Mouse (Mus musculus): ENCODE measurements around the gene Ccdc107. TPM values are rescaled to one million over a fixed set of nuclear protein-coding genes. Genes with fewer than 3 reads are reported as not detected.
A peak's percentile ranks its signal among the peaks of the same experiment; 100 is the strongest.

Gene Ccdc107
- polyA plus RNA-seq, 1 experiment from 2014 or later, result 66.4 TPM

- Histone ChIP-seq H3K4me2 (peak within 1 kb of the TSS; percentile 80), H3K9me3 (replicated peaks) (no peaks in the 10 kb centered on the region), H3K27me3 (replicated peaks) (no peaks in the 10 kb centered on the region), H3K4me1 (replicated peaks) (peaks cover 43% of the 10 kb centered on the region), H3K36me3 (peaks cover 19% of the 10 kb centered on the region), H3K27ac (ENCODE audit: poor library complexity, severe bottlenecking) (peak within 1 kb of the TSS; percentile 52; the same call in 1 of the 2 replicates), H3K4me3 (peak within 1 kb of the TSS; percentile 67), H3K9ac (peak within 1 kb of the TSS; percentile 75)
- peak; percentile 89 for ATAC-seq (ENCODE audit: insufficient number of reproducible peaks, low FRiP score)
- 7% methylated on average over 50 of the region's 50 CpGs for WGBS
Observed at GRCm38 (mm10) chr4:43499407-43500333, 7.0 kb downstream of the Ccdc107 start, which contains the start of gene Arhgef39. Arhgef39 (minus strand) TSS chr4:43499695.

GRCm38 (mm10) chr4:43503041-43503440 is 10.3 kb downstream of the Ccdc107 start:
- H3K27me3 ChIP-seq (replicated peaks), result peaks cover 9% of the 10 kb centered on the region
- WGBS, result 70% methylated on average over 2 of the region's 2 CpGs
- H3K4me1 ChIP-seq (replicated peaks), result peaks cover 20% of the 10 kb centered on the region
- ATAC-seq (ENCODE audit: insufficient number of reproducible peaks, low FRiP score), result no peak
- no peak overlapping the region for H3K4me3 ChIP-seq
- H3K9me3 ChIP-seq (replicated peaks), result no peaks in the 10 kb centered on the region
- H3K9ac ChIP-seq, result no peak overlapping the region
- H3K27ac ChIP-seq (ENCODE audit: poor library complexity, severe bottlenecking), result no peak overlapping the region
- no peaks in the 10 kb centered on the region for H3K36me3 ChIP-seq
- H3K4me2 ChIP-seq, result no peak overlapping the region

DNA sequence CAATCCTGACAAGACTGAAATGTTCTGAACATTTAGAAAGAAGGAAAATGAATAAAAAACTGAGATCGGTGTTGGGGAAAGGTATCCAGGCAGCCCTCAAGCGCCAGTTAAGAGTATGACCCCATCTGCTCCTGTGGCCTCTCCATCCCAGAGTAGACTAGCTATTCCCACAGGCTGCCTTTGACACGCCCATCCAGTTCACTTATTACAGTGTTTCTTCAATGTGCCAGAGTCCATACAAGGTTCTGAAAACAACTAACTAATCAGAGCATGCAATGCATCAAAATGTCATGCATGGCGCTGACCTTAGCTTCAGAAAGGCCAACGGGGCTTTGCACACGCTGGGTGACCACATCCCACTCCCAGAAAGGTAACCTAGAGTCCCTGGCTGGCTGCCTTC is 10.8 kb downstream of the Ccdc107 start:
- H3K4me3 ChIP-seq, result no peak overlapping the region
- H3K4me2 ChIP-seq, result no peak overlapping the region
- H3K27me3 ChIP-seq (replicated peaks), result peaks cover 9% of the 10 kb centered on the region
- H3K36me3 ChIP-seq, result no peaks in the 10 kb centered on the region
- no peak overlapping the region for H3K9ac ChIP-seq
- 76% methylated on average over 6 of the region's 6 CpGs for WGBS
- ATAC-seq (ENCODE audit: insufficient number of reproducible peaks, low FRiP score), result no peak
- H3K27ac ChIP-seq (ENCODE audit: poor library complexity, severe bottlenecking), result no peak overlapping the region
- H3K4me1 ChIP-seq (replicated peaks), result peaks cover 18% of the 10 kb centered on the region
- H3K9me3 ChIP-seq (replicated peaks), result no peaks in the 10 kb centered on the region

GRCm38 (mm10) chr4:43504269-43504668 is 11.6 kb downstream of the Ccdc107 start:
- Histone ChIP-seq H3K4me2 (no peak overlapping the region), H3K36me3 (no peaks in the 10 kb centered on the region), H3K9ac (no peak overlapping the region), H3K4me3 (no peak overlapping the region), H3K27ac (ENCODE audit: poor library complexity, severe bottlenecking) (no peak overlapping the region), H3K9me3 (replicated peaks) (no peaks in the 10 kb centered on the region), H3K4me1 (replicated peaks) (peaks cover 20% of the 10 kb centered on the region), H3K27me3 (replicated peaks) (peaks cover 9% of the 10 kb centered on the region)
- no peak for ATAC-seq (ENCODE audit: insufficient number of reproducible peaks, low FRiP score)
- WGBS, result 77% methylated on average over 4 of the region's 4 CpGs

DNA sequence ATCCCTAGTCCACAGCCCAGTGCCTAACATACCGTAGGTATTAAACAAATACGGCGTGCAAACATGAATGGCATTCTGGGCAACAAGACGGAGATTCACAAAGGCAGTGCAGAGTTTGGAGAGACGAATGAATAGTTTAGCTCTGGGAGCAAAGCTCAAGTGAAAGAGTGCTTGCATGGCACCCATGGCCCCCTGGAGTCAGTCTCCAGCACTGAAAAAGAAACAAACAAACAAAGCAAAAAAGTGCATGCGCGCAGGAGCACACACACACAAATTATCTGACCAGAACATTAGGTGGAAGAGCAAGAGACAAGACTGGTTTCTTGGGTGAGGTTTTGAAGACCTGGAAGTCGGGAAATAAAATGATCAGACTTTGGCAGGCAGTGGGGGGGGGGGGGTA is 13.4 kb downstream of the Ccdc107 start:
- Histone ChIP-seq H3K4me1 (replicated peaks) (peaks cover 23% of the 10 kb centered on the region), H3K9me3 (replicated peaks) (no peaks in the 10 kb centered on the region), H3K27me3 (replicated peaks) (peaks cover 9% of the 10 kb centered on the region), H3K4me2 (no peak overlapping the region), H3K4me3 (no peak overlapping the region), H3K27ac (ENCODE audit: poor library complexity, severe bottlenecking) (no peak overlapping the region), H3K9ac (no peak overlapping the region), H3K36me3 (no peaks in the 10 kb centered on the region)
- WGBS, result 85% methylated on average over 8 of the region's 8 CpGs
- ATAC-seq (ENCODE audit: insufficient number of reproducible peaks, low FRiP score), result no peak

GRCm38 (mm10) chr4:43506536-43507185 is 14.0 kb downstream of the Ccdc107 start, which contains the start of gene Car9:
Car9 (plus strand) TSS chr4:43506966.
- H3K4me1 ChIP-seq (replicated peaks), result peaks cover 25% of the 10 kb centered on the region
- peak within 1 kb of the TSS; percentile 77 for H3K9ac ChIP-seq
- H3K36me3 ChIP-seq, result no peaks in the 10 kb centered on the region
- H3K4me2 ChIP-seq, result peak within 1 kb of the TSS; percentile 97
- no peaks in the 10 kb centered on the region for H3K9me3 ChIP-seq (replicated peaks)
- peak; percentile 34; the same call in 1 of the 2 replicates for ATAC-seq (ENCODE audit: insufficient number of reproducible peaks, low FRiP score)
- peaks cover 9% of the 10 kb centered on the region for H3K27me3 ChIP-seq (replicated peaks)
- peak within 1 kb of the TSS; percentile 65 for H3K4me3 ChIP-seq
- no peak within 1 kb of the TSS for H3K27ac ChIP-seq (ENCODE audit: poor library complexity, severe bottlenecking)
- WGBS, result 63% methylated on average over 9 of the region's 9 CpGs

GRCm38 (mm10) chr4:43507938-43508665 is 15.4 kb downstream of the Ccdc107 start:
- peaks cover 38% of the 10 kb centered on the region for H3K4me1 ChIP-seq (replicated peaks)
- H3K27ac ChIP-seq (ENCODE audit: poor library complexity, severe bottlenecking), result peak overlapping the region; percentile 58; the same call in 1 of the 2 replicates
- H3K9me3 ChIP-seq (replicated peaks), result no peaks in the 10 kb centered on the region
- WGBS, result 6% methylated on average over 22 of the region's 22 CpGs
- peak overlapping the region; percentile 65 for H3K4me3 ChIP-seq
- H3K4me2 ChIP-seq, result peak overlapping the region; percentile 97
- H3K9ac ChIP-seq, result peak overlapping the region; percentile 77
- peak; percentile 31 for ATAC-seq (ENCODE audit: insufficient number of reproducible peaks, low FRiP score)
- H3K36me3 ChIP-seq, result no peaks in the 10 kb centered on the region
- peaks cover 9% of the 10 kb centered on the region for H3K27me3 ChIP-seq (replicated peaks)

GRCm38 (mm10) chr4:43508666-43508997 is 15.9 kb downstream of the Ccdc107 start:
- 4% methylated on average over 13 of the region's 13 CpGs for WGBS

GRCm38 (mm10) chr4:43509109-43509508 is 16.4 kb downstream of the Ccdc107 start:
- ATAC-seq (ENCODE audit: insufficient number of reproducible peaks, low FRiP score), result no peak
- Histone ChIP-seq H3K27me3 (replicated peaks) (peaks cover 9% of the 10 kb centered on the region), H3K4me3 (peak overlapping the region; percentile 65), H3K9ac (peak overlapping the region; percentile 77; the same call in 1 of the 2 replicates), H3K36me3 (no peaks in the 10 kb centered on the region), H3K27ac (ENCODE audit: poor library complexity, severe bottlenecking) (peak overlapping the region; percentile 58; the same call in 1 of the 2 replicates), H3K4me2 (peak overlapping the region; percentile 97), H3K9me3 (replicated peaks) (no peaks in the 10 kb centered on the region), H3K4me1 (replicated peaks) (peaks cover 43% of the 10 kb centered on the region)
- WGBS, result 36% methylated on average over 9 of the region's 9 CpGs

More at GRCm38 (mm10) chr4:43508666-43508997, 15.9 kb downstream of the Ccdc107 start:
- peak overlapping the region; percentile 97 for H3K4me2 ChIP-seq
- H3K4me3 ChIP-seq, result peak overlapping the region; percentile 65
- H3K36me3 ChIP-seq, result no peaks in the 10 kb centered on the region
- H3K9me3 ChIP-seq (replicated peaks), result no peaks in the 10 kb centered on the region
- peaks cover 38% of the 10 kb centered on the region for H3K4me1 ChIP-seq (replicated peaks)
- ATAC-seq (ENCODE audit: insufficient number of reproducible peaks, low FRiP score), result peak; percentile 75
- H3K27ac ChIP-seq (ENCODE audit: poor library complexity, severe bottlenecking), result peak overlapping the region; percentile 58; the same call in 1 of the 2 replicates
- H3K9ac ChIP-seq, result peak overlapping the region; percentile 77
- peaks cover 9% of the 10 kb centered on the region for H3K27me3 ChIP-seq (replicated peaks)

DNA sequence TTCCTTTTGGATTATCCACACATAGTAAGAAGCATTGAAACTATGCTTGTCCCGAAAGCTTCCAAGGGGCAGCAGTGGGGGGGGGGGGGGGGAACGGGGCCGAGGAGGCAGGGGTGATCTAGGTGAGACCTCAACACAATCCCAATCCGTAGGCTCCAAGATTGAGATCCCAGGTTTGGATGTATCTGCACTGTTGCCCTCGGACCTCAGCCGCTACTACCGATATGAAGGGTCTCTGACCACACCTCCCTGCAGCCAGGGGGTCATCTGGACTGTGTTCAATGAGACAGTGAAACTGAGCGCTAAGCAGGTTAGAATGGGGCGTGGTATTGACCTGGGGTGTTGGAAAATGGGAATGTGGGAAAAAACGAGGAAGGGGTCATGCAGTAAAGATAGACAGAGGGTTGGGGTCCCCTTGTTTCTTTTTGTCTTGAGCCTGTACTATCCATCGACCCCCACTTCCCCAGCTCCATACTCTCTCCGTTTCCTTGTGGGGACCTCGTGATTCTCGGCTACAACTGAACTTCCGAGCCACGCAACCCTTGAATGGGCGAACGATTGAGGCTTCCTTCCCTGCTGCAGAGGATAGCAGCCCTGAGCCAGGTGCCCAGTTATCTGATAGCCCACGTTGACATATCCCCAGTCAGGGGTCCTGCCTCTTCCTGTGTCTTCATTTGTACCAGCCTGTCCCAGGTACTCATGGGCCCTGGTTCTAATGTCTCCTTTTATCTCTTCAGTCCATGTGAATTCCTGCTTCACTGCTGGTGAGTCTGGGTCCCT is 19.2 kb downstream of the Ccdc107 start:
- no peaks in the 10 kb centered on the region for H3K9me3 ChIP-seq (replicated peaks)
- 53% methylated on average over 18 of the region's 19 CpGs for WGBS
- peaks cover 63% of the 10 kb centered on the region for H3K4me1 ChIP-seq (replicated peaks)
- no peak overlapping the region; the same call in 1 of the 2 replicates for H3K9ac ChIP-seq
- H3K4me3 ChIP-seq, result no peak overlapping the region
- no peak overlapping the region for H3K4me2 ChIP-seq
- H3K27me3 ChIP-seq (replicated peaks), result peaks cover 4% of the 10 kb centered on the region
- no peak overlapping the region for H3K27ac ChIP-seq (ENCODE audit: poor library complexity, severe bottlenecking)
- no peak for ATAC-seq (ENCODE audit: insufficient number of reproducible peaks, low FRiP score)
- peaks cover 23% of the 10 kb centered on the region for H3K36me3 ChIP-seq

Measured in heart, embryonic 12.5 days (tissue).